Mouse (Mus musculus) MEL (cell line): ENCODE data around the gene Taar7e.

Experiments used
- EP300 ChIP-seq, 2 experiments: IDR thresholded peaks; 2 replicates each; pipeline ENCODE4 v1.6.1; 2011; ENCODE audit warnings: improper control_type of control experiment in 2 of 2, low read length in 2 of 2, low read depth in 1 of 2, mild to moderate bottlenecking in 1 of 2
- GATA1 ChIP-seq: IDR thresholded peaks from 2 replicates; pipeline ENCODE4 v1.6.1; 2011; ENCODE audit warnings: low read depth, low read length, improper control_type of control experiment
- POLR2A ChIP-seq, 2 experiments: IDR thresholded peaks; 2 replicates each; pipeline ENCODE4 v1.6.1; 2011 to 2012; ENCODE audit warnings: low read length in 2 of 2, mild to moderate bottlenecking in 2 of 2, control low read depth in 1 of 2, improper control_type of control experiment in 1 of 2, low read depth in 1 of 2, moderate library complexity in 1 of 2; ENCODE audit not compliant: control insufficient read depth in 1 of 2, insufficient read depth in 1 of 2, poor library complexity in 1 of 2
- TAL1 ChIP-seq: IDR thresholded peaks from 2 replicates; pipeline ENCODE4 v1.6.1; 2012; ENCODE audit warnings: mild to moderate bottlenecking, inconsistent platforms, low read length, moderate library complexity, mixed read lengths
- TCF12 ChIP-seq: IDR thresholded peaks from 2 replicates; pipeline ENCODE4 v1.6.1; 2014; ENCODE audit warnings: low read depth, mild to moderate bottlenecking, inconsistent platforms, low read length, improper control_type of control experiment, moderate library complexity
- ZNF384 ChIP-seq: IDR thresholded peaks from 2 replicates; pipeline ENCODE4 v1.6.1; 2012; ENCODE audit warnings: low read depth, mild to moderate bottlenecking, inconsistent platforms, low read length, improper control_type of control experiment

DNA sequence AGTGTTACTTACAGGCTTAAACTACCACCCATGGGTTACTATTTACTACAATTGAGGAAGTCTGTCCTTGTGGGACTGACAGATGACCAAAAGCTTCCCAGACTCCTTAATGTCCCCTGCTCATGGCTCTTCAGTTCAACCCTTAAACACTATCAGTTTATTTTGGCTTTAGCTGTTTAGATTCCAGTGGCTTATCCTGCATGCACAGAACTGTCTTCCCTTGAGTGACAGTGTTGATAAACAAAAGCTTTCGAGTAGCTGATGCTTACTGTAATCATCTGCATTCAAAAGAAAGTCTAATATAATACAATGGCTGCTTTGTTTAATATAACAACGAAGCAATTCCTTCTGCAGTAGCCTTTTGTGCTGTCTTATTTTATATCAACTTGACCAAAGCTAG, 30.4 kb upstream of the Taar7e start:
- TF ChIP-seq ZNF384 (no peak), POLR2A (IDR thresholded peaks at IDR 0.05; ENCODE audit: control insufficient read depth in 1 of 2, insufficient read depth in 1 of 2, low read depth in 1 of 2, low read length in 2 of 2, poor library complexity in 1 of 2) (no peak), GATA1 (no peak), TAL1 (no peak), EP300 (IDR thresholded peaks at IDR 0.05; ENCODE audit: low read depth in 1 of 2, low read length in 2 of 2) (no peak), TCF12 (no peak)
